Mouse (Mus musculus): Measurements from ENCODE around the gene Map3k4.

- no peak for TF ChIP-seq CTCF (IDR thresholded peaks at IDR 0.05; ENCODE audit: low read depth, low read length)
- peak; percentile 60 for TF ChIP-seq TAL1 (conservative IDR thresholded peaks at IDR 0.05; ENCODE audit: low read depth, low read length)
- TF ChIP-seq GATA1 (IDR thresholded peaks at IDR 0.05; ENCODE audit: borderline replicate concordance, low read length), result no peak
Measured at GRCm38 (mm10) chr17:12204689-12205014, 113.9 kb downstream of the Map3k4 start.

All from G1E (cell line).